Mouse (Mus musculus) liver, postnatal 0 days (tissue): Measurements from ENCODE around the gene Timm50. TPM values are rescaled to one million over a fixed set of nuclear protein-coding genes. Genes with fewer than 3 reads are reported as not detected.

Source experiments
- ATAC-seq: fragments of 200-750 bp; cut with Nextera tagmentation; 2 replicates; pipeline ENCODE4 v1.8.0; 2017; ENCODE audit warnings: mild to moderate bottlenecking, moderate library complexity
- DNase-seq: peaks from one replicate; pipeline ENCODE4 v3.0.0-alpha.2; 2016
- H3K27ac ChIP-seq: fragments of 300-500 bp; sonication (generic); 2 replicates; pipeline ENCODE4 v1.5.1; 2014; ENCODE audit warnings: antibody characterized with exemption, moderate library complexity, mild to moderate bottlenecking, low read depth
- H3K27me3 ChIP-seq: fragments of 300-500 bp; sonication (generic); 2 replicates; pipeline ENCODE4 v1.6.1; 2014; ENCODE audit warnings: low read length, control low read depth, mixed read lengths; ENCODE audit not compliant: insufficient read depth
- H3K36me3 ChIP-seq: fragments of 300-500 bp; sonication (generic); replicated peaks from 2 replicates; pipeline ENCODE4 v1.6.1; 2014; ENCODE audit warnings: mild to moderate bottlenecking, control low read depth, low read length, moderate library complexity, mixed read lengths; ENCODE audit not compliant: insufficient read depth
- H3K4me1 ChIP-seq: fragments of 300-500 bp; sonication (generic); 2 replicates; pipeline ENCODE4 v1.6.1; 2014; ENCODE audit warnings: antibody characterized with exemption, mild to moderate bottlenecking, control low read depth; ENCODE audit not compliant: insufficient read depth
- H3K4me2 ChIP-seq: fragments of 300-500 bp; sonication (generic); 2 replicates; pipeline ENCODE4 v1.6.1; 2014; ENCODE audit warnings: low read depth, mild to moderate bottlenecking, low read length, moderate library complexity, mixed read lengths
- H3K4me3 ChIP-seq: fragments of 300-500 bp; sonication (generic); 2 replicates; pipeline ENCODE4 v1.5.1; 2014; ENCODE audit warnings: low read depth, low read length
- H3K9ac ChIP-seq: fragments of 300-500 bp; sonication (generic); replicated peaks from 2 replicates; pipeline ENCODE4 v1.6.1; 2014; ENCODE audit warnings: mild to moderate bottlenecking, moderate library complexity
- H3K9me3 ChIP-seq: fragments of 300-500 bp; sonication (generic); 2 replicates; pipeline ENCODE4 v1.6.1; 2016; ENCODE audit warnings: mild to moderate bottlenecking, control low read depth, low read length, mixed read lengths
- CTCF ChIP-seq: sonication (generic); IDR thresholded peaks from 2 replicates; pipeline ENCODE4 v1.5.1; 2016; ENCODE audit warnings: antibody characterized with exemption, low read depth
- EP300 ChIP-seq: IDR thresholded peaks from 2 replicates; pipeline ENCODE4 v1.6.1; 2016; ENCODE audit warnings: antibody characterized with exemption, low read depth, mild to moderate bottlenecking
- WGBS: fragments of 180-500 bp; shearing (Covaris S2); extraction: QIAGEN DNeasy Blood & Tissue Kit; methylation state at CpG from one replicate; pipeline ENCODE4 v1.1.7; 2014; ENCODE audit not compliant: insufficient replicate concordance; 5-methylcytosine and 5-hydroxymethylcytosine counted together
- polyA plus RNA-seq: library from polyadenylated mRNA; unstranded; fragments of >200 nt; fragmentation: Nextera tagmentation; extraction: Ambion mirVana; gene quantifications from 2 replicates; pipeline ENCODE4 v1.2.1, GENCODE M21; 2015

Timm50 gene
- polyA plus RNA-seq: 52.0 and 53.9 TPM in 2 replicates

- Histone ChIP-seq H3K27ac (peak within 1 kb of the TSS; percentile 73), H3K36me3 (peaks cover 52% of the 10 kb centered on the region), H3K4me3 (peak within 1 kb of the TSS; percentile 93), H3K4me2 (peak within 1 kb of the TSS; percentile 91), H3K9me3 (no peaks in the 10 kb centered on the region), H3K27me3 (no peaks in the 10 kb centered on the region), H3K4me1 (peaks cover 15% of the 10 kb centered on the region), H3K9ac (peak within 1 kb of the TSS; percentile 92)
- TF ChIP-seq EP300 (0 out of 2 replicates have a peak, but pooled peaks have one; percentile 18), CTCF (peak; percentile 20; the same call in 1 of the 2 replicates)
- under 1% methylated on average over 37 of the region's 45 CpGs for WGBS
- DNase-seq (peak; percentile 97), ATAC-seq (peak; percentile 98)
These were observed at the start of gene Timm50 for GRCm38 (mm10) chr7:28311926-28312543. Timm50 (minus strand) TSS chr7:28312072.

DNA sequence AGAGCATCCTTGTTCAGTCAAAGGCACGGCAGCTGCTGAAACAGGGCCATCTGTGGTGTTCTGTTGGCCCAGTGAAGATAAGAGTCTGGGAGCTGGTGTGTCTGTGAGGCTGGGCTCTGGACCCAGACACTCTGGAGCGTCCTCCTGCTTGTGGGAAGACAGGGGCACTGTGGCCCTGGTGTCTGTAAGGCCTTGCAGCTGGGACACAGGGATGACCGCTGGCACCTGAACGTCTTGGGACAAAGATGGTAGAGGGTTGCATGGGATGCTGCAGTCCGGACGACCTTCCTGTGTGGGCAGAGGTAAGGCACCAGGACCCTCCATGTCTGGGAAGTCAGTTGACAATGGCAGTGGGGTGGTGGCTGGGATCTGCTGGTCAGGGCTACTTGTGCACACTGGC, 48.4 kb upstream of the Timm50 start:
- Histone ChIP-seq H3K27ac (no peak overlapping the region), H3K4me2 (no peak overlapping the region), H3K36me3 (peaks cover 14% of the 10 kb centered on the region), H3K9ac (no peak overlapping the region), H3K4me1 (peaks cover 19% of the 10 kb centered on the region), H3K4me3 (no peak overlapping the region), H3K27me3 (no peaks in the 10 kb centered on the region), H3K9me3 (no peaks in the 10 kb centered on the region)
- DNase-seq (no peak), ATAC-seq (no peak)
- TF ChIP-seq CTCF (no peak), EP300 (no peak)
- 77% methylated on average over 6 of the region's 6 CpGs for WGBS

DNA sequence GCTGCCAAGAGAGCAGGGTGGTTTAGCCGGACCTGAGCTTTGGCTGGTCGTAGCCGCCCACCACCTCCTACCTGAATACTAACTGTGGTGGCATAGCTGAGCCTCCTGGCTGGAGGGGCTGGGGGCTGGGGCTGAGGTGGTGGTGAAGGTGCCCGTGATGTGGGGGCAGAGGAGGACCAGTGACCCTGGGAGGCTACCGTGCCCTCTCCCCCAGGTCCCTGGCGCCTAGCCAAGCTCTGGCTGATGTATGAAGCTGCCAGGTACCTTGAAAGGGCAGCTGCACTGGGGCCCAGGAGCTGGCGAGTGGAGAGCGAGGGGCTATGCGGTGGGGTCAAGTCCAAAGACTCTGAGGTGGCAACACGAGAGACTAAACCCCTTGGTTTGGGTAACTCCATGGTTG, 48.0 kb upstream of the Timm50 start:
- H3K4me1 ChIP-seq: peaks cover 19% of the 10 kb centered on the region
- no peaks in the 10 kb centered on the region for H3K27me3 ChIP-seq
- peaks cover 14% of the 10 kb centered on the region for H3K36me3 ChIP-seq
- no peaks in the 10 kb centered on the region for H3K9me3 ChIP-seq
- TF ChIP-seq EP300 (no peak), CTCF (no peak)
- H3K4me2 ChIP-seq: no peak overlapping the region
- no peak for ATAC-seq
- 80% methylated on average over 9 of the region's 10 CpGs for WGBS
- no peak overlapping the region for H3K9ac ChIP-seq
- DNase-seq: no peak
- H3K27ac ChIP-seq: no peak overlapping the region
- no peak overlapping the region for H3K4me3 ChIP-seq

GRCm38 (mm10) chr7:28358431-28358830, 46.6 kb upstream of the Timm50 start:
- TF ChIP-seq EP300: no peak
- no peak for TF ChIP-seq CTCF
- no peak for DNase-seq
- H3K9me3 ChIP-seq: no peaks in the 10 kb centered on the region
- ATAC-seq: no peak
- peaks cover 24% of the 10 kb centered on the region for H3K36me3 ChIP-seq
- H3K4me1 ChIP-seq: peaks cover 19% of the 10 kb centered on the region
- no peaks in the 10 kb centered on the region for H3K27me3 ChIP-seq
- no peak overlapping the region for H3K4me3 ChIP-seq
- WGBS: 67% methylated on average over 7 of the region's 7 CpGs
- peak overlapping the region; percentile 78 for H3K27ac ChIP-seq
- H3K4me2 ChIP-seq: no peak overlapping the region
- H3K9ac ChIP-seq: no peak overlapping the region

GRCm38 (mm10) chr7:28357984-28358383, 46.1 kb upstream of the Timm50 start:
- Histone ChIP-seq H3K27me3 (no peaks in the 10 kb centered on the region), H3K27ac (peak overlapping the region; percentile 78), H3K4me3 (no peak overlapping the region), H3K9me3 (no peaks in the 10 kb centered on the region), H3K4me2 (peak overlapping the region; percentile 16; the same call in 1 of the 2 replicates), H3K9ac (0 out of 2 replicates have a peak overlapping the region, but pooled peaks have one; percentile 21), H3K4me1 (peaks cover 19% of the 10 kb centered on the region), H3K36me3 (peaks cover 28% of the 10 kb centered on the region)
- no peak; the same call in 1 of the 2 replicates for TF ChIP-seq EP300
- TF ChIP-seq CTCF: no peak
- WGBS: 16% methylated on average over 5 of the region's 5 CpGs
- ATAC-seq (peak; percentile 78), DNase-seq (no peak)

- Histone ChIP-seq H3K4me3 (no peak overlapping the region), H3K27ac (peak overlapping the region; percentile 78), H3K9ac (no peak overlapping the region; the same call in 1 of the 2 replicates), H3K4me1 (peaks cover 19% of the 10 kb centered on the region), H3K36me3 (peaks cover 29% of the 10 kb centered on the region), H3K27me3 (no peaks in the 10 kb centered on the region), H3K4me2 (no peak overlapping the region), H3K9me3 (no peaks in the 10 kb centered on the region)
- 39% methylated on average over 5 of the region's 5 CpGs for WGBS
- DNase-seq (no peak), ATAC-seq (no peak)
- TF ChIP-seq CTCF (no peak), EP300 (no peak)
These were observed 45.1 kb upstream of the Timm50 start for GRCm38 (mm10) chr7:28356981-28357380.
